Mouse (Mus musculus): ENCODE results near the gene Nin.
A peak's percentile ranks its signal among the peaks of the same experiment; 100 is the strongest.

The Nin gene

DNA sequence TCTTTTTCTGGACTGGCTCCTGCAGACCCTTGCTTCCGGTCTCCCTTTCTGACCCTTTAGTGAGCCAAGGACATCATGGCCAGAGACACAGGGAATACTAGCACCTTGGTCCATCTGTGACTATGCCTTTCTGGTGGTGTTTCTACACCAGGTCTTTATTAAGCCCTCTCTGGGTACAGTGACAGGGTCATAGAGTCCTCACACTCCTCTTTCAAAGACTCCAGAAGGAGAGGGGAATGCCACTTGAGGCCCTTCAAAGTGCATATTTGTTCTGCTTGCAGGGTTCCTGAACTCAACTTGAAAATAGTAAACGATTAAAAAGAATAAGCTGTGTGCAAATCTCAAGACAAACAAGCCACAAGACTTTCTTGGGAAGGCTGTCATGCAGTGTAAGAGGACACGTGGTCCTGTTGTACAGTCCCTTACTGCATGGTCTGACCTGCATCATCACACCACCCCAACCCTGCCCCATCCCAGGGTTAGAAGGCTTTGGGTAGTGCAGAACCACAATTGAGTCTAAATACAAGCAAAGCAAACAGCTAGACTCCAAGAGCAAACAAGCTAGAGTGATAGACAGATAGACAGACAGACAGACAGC is 30.5 kb downstream of the Nin start:
- no peak for DNase-seq (ENCODE audit: low spot score in 2 of 2)

DNA sequence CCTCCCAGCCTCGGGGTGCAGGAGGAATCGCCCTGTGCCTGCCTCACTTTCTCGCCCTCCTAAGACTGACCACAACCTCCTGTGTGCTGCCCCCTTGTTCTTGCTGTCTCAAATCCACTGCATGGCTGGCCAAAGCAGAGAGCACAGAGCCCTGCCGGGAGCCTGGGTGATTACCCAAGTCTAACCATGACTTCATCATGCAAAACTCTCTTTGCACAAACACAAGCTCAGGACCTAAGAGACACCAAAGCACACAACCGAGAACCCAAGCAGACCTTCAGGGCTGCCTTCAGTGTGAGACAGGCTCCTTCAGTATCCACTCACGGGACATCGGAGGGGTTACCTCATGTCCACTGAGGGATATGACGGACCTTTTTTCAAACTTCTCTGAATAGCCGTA is 31.0 kb downstream of the Nin start:
- no peak for DNase-seq (ENCODE audit: low spot score in 2 of 2)

DNA sequence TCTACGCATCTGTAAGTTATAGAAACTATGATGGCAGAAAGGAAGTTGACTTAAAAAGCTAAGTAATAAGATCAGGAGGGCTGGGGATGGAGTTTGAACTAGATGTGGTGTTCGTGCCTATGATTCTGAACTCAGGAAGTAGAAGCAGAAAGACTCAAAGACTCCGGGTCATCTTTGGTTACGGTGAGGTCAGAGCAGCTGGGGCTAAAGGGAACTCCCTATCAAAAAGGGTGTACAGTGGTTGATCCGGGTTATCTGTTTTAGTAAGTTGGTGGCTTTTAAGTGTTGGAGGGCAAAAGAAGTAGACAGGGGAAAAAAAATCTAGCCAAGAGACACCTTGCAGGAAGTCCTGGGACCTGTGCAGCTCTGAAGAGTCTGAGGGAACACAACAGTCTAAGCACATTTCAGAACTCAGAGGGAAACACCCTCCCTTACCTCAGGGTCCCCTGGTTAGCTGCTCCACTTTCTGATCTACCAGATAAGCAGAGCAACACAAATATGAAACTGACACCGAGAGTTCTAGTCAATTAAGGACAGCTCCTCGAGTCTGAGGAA is 35.0 kb downstream of the Nin start:
- no peak for DNase-seq (ENCODE audit: low spot score in 2 of 2)

DNA sequence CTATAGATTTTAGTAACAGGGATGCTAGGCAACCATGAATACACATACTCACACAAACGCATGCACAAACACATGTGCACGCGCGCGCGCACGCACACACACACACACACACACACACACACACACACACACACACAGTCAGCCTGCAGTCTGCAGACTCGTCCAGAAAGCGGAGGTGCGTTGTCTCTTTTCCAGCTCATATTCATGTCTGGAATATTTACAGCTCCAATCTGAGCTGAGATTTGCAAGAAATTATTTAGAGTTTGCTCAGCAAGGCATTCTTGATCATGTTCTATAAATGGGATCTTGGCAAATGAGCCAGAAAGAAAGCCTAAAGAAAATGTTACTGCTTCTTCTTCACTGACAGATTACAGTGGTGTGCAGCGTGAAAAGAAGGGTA is 37.0 kb downstream of the Nin start:
- DNase-seq (ENCODE audit: low spot score in 2 of 2): no peak

DNA sequence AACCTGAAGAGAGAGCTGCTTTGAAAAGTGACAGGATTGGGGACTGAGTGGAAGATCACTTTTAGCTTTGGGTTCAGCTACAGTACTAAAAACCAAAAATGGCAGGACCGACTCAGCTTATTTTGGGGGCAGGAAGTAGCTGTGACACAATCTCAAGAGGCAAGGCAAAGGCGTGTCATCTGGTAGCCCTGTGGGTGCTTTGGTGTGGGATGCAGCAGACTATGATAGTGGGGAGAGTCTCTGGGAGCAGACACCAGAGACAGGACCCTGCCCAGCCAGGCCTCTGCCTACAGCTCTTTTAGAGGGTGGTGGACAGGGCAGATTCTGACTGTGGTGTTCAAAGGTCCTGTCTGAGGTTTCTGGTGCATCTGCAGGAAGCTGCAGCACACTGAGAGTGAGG is 38.5 kb downstream of the Nin start:
- no peak for DNase-seq (ENCODE audit: low spot score in 2 of 2)

DNA sequence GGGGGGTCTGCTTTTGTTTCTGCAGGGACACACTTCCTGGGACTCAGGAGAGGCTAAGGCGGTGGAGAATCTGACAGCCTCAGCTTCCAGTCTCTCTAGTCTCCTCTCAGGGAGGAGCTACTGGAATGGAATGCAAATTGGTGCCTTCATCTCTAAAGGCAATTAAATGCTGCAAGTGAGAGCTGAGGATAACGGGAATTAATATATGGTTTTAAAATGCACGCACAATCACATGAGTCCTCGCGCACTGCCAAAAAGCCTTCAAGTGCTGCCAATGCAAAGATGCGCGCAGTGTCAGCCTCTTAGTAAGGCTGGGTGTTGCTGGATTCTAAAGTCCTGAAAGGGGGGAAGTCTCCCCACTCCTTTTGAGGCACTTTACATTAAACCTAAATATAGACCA is 42.6 kb downstream of the Nin start:
- DNase-seq (ENCODE audit: low spot score in 2 of 2): no peak

DNA sequence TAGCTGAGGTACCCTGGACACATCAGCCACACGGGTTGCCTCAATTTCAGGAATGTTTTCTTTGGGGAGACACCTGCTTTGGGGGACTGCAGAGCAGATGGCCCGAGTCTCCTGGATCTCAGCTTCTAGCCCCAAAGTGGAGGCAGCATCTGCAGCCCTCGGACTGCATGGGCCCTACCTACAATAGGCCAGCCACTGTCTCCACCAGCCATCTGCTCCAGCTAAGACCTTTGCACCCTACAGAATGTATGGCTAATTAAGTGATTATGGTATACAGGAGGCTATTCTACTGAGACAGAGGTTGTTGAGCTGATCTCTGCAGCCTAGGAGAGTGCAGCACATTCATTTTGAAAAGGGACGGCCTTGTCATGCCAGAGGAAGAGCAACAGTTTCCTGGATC is 43.2 kb downstream of the Nin start:
- no peak for DNase-seq (ENCODE audit: low spot score in 2 of 2)

DNA sequence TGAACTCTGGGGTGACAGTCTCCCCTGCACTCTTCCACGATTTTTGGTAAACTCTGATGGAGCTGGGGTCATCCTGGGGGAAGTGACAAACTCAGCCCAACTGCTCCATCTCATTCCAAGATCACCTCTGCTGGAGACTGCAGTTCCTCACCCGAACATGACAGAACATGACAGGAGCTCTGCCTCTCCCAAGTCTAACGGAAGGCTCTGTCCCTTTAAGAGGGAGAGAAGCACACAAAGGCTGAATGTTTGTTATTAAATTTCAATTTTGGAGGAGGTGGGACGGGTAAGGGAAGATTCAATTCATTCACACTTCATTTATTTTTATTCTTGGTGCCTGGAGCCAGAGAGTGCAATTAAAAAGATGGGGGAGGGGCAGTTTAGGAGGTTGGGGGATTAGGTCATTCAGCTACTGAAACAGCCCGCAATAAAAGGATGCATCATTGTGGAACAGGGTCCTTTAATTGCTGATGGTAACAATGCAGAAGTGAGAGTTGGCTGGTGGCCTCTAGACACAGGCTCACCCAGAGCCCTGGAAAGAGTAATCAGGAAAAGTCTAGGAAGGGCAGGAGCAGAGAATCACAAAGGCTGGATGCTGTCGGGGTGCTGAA is 44.8 kb downstream of the Nin start:
- DNase-seq (ENCODE audit: low spot score in 2 of 2): no peak

DNA sequence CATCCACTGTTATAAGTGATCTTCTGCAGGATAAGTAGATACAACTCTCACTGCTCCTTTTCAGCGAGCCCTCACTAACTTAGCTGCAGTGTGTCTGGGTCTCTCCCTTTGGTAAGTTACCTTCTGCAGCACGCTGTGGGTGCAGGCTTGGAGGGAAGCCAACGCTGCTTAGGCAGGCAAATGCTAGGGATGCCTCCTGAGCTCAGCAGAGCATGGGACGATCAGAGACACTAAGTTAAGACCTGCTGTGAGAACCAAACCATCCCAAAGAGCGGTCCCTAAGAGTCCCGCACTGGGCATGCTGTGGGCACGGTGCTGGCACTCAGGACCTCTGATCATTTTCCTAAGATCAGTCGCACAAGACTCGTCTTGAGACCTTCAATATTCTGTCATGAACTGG is 45.7 kb downstream of the Nin start:
- no peak for DNase-seq (ENCODE audit: low spot score in 2 of 2)

DNA sequence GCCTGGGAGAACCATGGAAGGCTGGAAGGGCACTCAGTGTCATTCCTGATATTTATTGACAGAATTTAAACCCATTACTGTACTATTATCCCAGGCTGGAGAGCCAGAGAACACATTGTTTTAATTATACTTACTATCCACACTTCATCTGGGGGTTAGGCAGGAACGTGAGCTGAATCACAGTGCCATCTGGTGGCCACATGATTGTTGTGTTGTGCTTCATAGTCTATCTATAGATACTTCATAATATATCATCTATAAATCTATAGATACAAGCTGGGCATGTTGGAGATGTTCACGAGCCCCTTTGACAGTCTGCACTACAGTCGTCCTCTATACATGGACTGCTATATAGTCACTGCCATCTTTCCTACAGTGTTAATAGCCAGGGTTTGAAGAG is 51.4 kb downstream of the Nin start:
- peak in 1 of 2 experiments; percentile 42 for DNase-seq (ENCODE audit: low spot score in 2 of 2)

DNA sequence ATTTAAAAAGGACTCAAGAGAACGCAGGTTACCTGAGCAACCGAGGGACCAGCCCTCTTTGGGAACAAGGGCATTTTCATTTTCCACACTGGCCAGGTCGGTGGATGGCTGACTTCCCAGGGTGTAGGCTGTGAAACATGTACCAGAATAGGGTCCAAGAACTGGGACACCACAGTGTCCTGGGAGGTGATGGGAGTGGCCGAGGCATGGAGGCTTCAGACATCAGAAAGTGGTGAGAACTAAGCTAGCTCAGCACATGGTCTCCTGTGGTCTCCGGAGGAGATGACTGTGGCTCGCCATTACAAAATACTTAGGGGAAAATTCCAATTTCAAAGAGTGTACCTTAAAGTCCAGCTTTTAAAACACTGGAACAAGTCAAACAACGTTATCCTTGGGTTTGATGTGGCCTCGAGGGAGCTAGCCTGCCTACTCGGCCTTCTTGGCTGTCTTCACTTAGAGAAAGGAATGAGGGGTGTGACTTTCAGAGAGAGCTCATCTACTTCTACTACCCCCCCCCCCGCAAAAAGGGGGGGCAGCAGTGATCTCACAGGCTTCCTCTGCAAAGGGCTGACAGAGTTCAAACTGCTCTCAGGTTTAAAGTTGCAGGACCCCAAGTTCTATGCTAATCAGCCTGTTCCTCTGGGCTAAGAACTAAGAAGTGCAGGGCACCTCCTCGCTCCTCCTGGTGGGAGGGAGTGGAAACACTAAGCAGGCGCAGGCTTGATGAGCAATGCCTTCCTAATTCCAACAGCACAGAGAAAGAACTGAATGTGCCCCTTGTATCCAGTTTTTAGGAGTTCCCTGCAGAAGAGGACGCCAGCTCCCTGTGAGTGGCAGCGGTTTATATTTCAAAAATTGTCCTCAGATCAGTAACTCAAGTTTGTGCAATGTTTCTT is 54.3 kb downstream of the Nin start:
- DNase-seq (ENCODE audit: low spot score in 2 of 2): no peak

DNA sequence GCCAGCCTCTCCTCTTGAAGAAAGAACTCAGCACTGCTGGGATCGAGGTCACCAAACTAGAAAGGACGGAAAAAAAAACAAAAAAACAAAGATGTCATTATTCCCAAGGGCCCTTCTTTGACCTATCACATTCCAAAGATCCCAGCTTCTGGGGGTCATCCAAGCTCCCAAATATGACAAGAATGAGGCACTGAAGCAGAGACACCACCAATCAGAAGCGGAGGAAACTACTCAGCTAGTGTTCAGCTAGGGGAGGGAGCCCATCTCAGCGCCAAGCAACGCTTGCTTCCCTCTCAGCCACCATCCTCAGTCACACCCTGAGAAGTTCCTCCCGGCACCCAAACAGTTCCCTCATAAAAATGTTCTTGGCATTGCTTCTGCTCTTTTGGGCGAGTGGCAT is 62.8 kb downstream of the Nin start:
- no peak for DNase-seq (ENCODE audit: low spot score in 2 of 2)

DNA sequence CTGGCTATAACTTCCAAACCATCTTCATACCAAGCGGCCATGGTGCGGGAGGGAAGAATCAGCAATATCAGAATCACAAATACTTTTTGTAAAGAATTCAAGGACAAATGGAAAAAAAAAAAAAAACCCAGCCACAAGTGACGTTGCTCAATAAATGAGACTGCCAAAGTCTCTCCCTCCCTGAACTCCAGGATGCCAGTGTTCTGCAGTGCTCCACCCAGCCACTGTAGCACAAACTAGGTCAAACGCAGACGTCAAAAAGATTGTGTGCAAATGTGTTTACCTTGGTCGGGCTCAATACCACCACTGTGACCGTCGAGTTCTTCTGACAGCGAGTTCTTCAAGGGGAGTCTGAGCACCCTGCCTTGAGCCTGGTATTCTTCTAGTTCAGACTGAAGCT is 64.8 kb downstream of the Nin start:
- DNase-seq (ENCODE audit: low spot score in 2 of 2): no peak

DNA sequence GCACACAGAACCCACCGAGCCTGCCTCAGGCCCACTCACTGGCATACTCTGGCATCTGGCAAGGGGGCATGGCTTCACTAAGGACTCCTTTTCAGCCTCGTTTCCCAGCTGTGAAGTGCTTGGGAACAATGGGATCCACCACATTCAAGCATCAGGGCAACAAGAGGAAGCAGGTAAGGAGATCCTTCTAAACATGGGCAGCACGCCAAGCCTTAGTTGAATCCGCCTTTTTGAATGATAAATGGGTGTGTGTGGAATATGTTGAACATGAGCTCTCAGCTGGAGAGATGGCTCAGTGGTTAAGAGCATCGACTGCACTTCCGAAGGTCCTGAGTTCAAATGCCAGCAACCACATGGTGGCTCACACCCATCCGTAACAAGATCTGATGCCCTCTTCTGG is 66.2 kb downstream of the Nin start:
- DNase-seq (ENCODE audit: low spot score in 2 of 2): no peak

DNA sequence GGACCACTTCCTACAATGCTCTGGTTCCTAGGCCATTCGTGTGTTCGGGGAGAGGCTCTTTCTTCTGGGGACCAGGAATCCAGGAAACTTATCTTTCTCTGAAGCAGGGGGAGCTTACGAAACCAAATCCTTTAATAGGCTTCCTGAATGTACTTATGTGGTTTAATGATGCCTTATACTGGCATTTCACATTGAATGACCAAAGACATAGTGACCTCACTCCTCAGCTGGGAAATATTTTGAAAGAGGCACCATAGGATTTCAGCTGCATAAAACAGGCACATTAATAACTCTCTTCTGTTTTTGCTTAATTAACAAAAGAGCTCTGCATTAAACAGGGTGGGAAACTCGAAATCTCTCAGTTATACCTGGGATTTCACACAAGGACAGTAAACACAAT is 69.2 kb downstream of the Nin start:
- DNase-seq (ENCODE audit: low spot score in 2 of 2): no peak

DNA sequence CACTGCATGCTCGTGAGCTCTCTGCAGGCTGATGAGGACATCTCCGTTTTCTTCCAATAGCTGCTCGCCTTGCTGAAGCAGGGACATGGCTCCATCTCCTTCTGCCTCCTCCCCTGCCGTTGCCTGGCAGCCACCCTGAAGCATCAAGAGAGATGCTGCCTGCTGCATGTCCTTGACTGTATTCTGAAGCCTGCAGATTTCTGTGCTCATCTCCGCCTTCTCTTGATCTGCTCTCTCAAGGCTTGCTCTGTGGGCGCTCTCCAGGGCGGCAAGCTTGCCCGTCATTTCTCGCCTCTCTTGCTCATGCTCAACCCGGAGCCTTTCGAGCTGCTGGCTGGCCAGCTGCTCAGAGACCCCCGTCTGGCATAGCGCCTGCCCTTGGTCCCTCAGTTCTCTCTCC is 70.1 kb downstream of the Nin start:
- no peak for DNase-seq (ENCODE audit: low spot score in 2 of 2)

DNA sequence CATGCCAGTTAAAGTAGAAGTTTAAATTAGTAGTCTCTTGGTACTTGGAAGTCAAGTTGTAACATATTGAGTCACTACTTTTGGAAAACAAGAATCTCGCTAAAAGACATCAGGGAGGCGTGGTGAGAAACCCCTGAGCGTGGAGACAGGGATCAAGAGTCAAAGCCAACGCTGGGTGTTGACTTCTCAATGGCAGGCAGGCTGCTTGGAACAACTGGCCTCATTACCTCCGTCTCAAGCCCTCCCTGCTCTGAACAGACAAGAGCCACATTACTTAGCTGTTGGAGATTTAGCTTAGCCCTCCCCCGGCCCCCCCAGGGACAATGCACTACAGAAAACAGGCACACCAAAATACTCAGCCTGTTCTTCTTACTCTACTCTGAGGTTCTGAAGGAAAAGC is 72.5 kb downstream of the Nin start:
- no peak for DNase-seq (ENCODE audit: low spot score in 2 of 2)

DNA sequence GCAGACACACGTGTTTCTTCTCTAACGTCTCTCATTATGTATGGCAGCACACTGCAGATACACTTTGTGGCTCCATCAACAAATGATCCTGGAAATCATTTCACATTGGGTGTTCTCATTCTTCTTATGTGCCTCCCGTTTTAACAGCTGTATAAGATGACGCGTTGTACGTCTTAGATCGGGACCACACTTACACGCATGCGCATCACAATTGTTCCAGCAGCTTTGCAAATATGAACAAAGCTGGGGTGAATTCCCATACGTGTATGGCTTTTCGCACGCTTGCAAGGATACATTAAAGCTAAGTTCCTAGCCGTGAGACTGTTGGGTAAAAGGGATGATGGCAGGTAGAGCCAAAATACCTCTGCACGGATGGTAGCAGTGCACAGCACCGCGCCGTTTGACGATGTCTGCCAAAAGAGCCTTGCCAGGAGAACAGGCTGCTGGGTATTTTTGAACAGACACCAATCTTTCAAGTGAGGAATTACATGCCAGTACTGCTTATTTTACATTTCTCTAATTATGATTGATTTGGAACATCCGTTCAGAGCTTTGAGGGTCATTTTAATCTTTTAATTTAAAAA is 76.7 kb downstream of the Nin start:
- DNase-seq (ENCODE audit: low spot score in 2 of 2): no peak

DNA sequence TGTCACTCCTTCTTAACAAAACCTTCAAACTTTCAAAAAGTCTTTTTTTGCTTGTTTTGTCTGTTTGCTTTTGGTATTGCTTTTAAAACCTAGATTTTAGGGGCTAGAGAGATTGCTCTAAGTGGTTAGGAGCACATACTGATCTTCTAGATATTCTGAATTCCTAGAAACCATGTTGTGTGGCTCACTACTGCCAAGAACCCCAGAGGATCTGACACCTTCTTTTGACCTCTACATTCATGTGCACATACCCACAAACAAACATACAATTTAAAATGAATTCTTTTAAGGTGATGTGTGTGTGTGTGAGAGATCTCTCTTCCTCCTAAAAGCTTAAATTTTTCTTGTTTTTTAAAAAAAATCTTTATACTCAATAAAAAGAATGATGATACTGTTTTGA is 87.3 kb downstream of the Nin start:
- no peak for DNase-seq (ENCODE audit: low spot score in 2 of 2)

DNA sequence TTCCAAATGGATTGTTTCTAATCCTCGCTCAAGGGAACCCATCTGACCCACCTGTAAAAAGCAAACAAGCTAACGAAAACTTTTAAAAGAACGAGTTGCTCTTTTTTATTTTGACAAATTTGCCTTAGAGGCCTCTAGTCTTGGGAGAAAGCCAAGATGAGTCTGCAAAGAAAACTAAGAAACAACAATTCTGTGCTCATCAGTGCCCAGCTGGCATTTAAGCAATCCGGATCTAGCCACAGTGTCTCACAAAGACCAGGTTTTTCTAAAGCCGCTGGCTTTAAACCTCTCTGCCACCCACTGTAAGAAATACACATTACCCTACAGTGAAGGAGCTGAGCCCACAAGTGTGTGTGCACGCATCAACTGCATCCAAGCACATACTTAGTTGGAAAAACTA is 88.1 kb downstream of the Nin start:
- DNase-seq (ENCODE audit: low spot score in 2 of 2): no peak

DNA sequence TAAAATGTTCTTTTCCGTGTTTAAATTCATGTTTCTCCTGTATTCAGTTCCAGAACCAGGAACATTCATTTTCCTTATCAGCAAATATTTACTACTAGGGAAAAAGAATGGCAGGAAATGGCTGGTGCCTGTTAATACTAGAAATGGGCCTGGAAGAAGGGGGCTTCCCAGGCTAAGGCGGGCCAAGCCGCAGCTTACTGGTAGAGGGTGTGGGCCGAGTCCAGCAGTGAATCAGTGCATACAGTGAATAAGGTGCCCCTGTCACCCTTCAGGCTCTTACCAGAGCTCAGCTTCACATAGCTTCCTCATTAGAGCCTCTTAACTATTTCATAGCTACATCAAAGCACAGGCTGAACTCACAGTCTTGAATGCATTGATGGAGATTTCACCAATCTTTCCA is 89.9 kb downstream of the Nin start:
- no peak for DNase-seq (ENCODE audit: low spot score in 2 of 2)

DNA sequence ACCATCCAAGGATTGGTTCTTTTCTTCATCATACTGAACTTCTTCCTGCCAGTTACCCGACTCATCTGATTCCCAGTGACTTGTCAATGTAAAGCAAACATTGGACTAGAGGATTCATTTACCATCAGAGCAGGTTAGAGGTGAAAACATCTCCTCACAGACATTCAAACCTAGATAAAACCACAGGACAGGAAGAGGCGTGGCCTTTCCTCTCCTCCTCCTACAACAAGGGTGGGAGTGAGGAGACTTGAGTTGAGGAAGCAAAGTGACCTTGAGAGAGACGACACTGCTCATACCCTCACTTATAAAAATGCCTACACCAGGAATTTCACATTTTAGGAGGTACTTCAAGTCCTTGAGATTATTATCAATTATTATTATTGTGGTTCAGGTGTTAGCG is 95.4 kb downstream of the Nin start:
- no peak for DNase-seq (ENCODE audit: low spot score in 2 of 2)

DNA sequence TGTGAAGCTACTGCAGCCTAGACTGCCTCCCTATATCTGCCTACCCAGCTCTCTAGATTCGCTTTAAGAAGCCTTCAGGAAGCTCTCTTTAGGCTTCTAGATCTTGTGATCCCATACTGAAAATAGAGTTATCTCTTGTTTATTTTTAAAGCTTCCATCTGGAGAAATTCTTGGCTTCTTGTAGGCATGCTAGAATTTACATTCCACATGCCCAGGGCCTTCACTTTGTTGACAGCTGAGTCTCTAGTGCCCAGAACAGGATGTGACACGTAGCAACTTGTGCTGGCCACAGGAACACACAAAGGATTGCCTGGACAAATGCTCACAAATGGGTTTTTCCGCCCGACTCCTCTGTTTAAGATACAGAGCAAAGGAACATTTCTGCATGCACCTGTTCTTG is 97.6 kb downstream of the Nin start:
- no peak for DNase-seq (ENCODE audit: low spot score in 2 of 2)
